Mouse (Mus musculus) mouse trophoblast stem cell (cell line): ENCODE data around the gene Cped1.

Experiments used
- in situ Hi-C, 2 experiments: fragments of 300-500 bp; cut with MseI, MboI; formaldehyde crosslinking; loops; 2 replicates in 1 of 2; 3 replicates in 1 of 2; pipeline ENCODE4 v1.15.1; 2025

The Cped1 gene

DNA sequence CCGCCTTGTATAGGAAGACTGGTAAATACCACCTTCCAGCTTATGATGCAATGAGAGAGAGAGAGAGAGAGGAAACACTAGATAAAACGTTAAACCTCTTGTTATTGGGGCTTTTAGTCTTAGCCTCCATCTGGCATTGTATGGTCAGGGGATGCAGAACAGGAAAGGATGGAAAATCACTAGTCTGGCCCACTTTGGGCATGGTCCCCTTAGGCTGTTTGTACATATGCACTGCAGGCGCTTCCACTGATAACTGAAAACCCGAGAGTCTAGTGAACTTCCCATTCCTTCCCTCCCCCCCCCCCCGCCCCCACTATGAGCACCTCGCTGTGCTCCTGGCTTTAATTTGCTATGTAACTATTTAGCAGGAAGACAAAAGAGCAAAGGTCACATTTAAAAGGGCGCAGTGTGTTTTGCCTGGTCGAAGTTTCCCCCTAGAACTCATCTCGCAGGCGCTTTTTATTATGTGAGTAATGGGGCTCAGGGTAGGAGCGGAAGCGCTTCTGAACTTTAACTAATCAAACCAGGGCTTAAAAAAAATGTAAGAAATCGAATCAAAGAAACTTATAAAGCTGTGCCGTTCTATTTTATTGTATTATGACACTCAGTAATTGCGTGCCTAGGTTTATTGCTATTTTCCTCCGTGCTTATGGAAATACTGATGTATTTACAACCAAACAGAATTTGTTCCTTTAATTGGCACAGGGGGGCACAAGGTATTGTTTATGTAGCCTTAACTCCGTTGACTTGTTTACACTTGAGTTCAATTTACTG, 40.1 kb downstream of the Cped1 start:
- in situ Hi-C loops = no loop called here

DNA sequence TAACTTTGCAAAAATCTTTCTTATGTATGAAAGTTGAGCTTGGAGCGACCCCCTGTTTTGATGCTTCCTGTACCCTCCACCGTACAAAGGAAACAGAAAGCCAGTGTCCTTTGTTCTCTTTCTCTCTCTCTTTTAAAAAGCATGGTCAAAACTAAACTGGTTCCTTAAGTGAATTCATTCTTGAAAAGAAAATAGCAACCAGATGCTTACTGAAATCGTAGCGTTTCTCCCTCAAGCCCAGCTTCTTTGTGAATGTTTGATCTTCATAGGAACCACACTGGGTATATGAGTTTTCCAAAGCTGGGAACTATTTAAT, 40.6 kb downstream of the Cped1 start:
- in situ Hi-C loops = no loop called here

- in situ Hi-C loops = no loop called here
Observed at GRCm38 (mm10) chr6:22026761-22027594, 41.3 kb downstream of the Cped1 start.

DNA sequence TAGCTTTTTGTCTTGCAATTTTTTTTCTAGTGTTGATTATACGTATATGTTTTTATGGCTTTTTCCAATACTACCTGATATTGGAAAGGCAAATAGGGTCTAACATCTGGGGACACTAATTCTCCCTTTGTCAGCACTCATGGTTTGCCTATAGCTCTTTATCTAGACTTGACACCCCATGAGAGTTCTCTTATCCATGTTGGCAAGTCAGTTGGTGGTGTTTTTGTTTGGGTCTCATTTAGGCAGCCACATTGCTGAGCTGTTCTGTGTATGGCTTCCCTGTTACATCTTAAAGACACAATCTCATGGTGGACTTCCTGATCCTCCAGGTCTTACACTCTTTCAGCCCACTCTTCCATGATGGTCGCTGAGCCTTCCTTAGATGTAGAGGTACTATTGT, 42.1 kb downstream of the Cped1 start:
- in situ Hi-C loops = no loop called here

DNA sequence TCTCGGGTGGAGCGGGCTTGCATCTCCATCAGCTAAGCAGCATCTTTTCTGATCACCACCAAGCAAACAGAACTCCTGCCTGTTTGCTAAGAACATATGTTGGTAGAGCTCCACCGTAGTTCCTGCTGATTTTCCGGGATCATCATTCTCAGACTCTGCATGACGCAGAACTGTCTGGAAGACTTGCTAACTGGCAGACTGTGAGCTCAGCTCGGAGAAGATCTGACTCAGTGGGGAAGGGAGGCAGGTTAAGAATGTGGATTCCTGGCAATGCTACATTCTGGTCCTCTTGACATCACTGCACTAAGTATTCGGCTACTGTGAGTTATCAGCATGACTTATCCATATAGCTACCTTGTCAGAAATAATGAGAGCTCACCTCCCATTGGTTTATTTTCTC, 44.7 kb downstream of the Cped1 start:
- in situ Hi-C loops = loop anchor here in 1 of 2 experiments (10.0 kb wide), 1 partner anchor 46 kb away; the partner anchor contains the start of gene Cped1

DNA sequence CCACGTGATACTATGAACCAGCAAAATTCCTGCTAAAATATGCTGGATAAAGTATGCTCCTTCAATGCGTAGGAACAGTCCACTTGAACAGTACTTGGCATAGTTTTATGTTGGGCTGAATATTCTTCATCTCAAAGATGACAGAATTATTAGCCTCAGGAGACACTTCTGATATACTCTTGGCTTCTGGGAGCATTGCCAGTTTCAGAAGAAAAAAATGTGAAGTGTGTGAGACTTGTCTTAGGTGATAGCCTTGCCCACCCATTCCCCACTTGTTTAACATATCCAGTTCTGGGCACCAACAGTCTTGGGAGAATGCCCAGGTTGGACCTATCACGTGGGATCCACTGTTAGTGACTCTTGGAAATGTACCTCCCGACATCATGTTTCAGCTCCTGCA, 47.5 kb downstream of the Cped1 start:
- in situ Hi-C loops = loop anchor here in 1 of 2 experiments (10.0 kb wide), 1 partner anchor 48 kb away; the partner anchor contains the start of gene Cped1

DNA sequence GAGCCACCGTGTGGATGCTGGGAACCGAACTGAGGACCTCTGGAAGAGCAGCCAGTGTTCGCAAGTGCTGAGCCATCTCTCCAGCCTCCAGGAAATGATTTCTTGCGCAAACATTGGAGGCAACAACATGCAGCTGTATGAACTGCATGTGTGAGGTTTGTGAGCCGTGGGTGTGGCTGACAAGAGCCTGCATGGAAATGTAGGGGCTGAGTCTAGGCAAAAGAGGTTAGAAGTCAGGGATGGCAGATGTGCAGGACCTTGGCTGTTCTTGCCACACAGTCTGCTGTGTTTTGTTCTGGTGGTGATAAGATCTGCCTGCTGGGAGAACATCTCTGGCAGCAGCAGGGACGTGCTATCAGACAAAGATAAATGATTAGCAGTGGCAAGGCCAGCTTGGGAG, 49.7 kb downstream of the Cped1 start:
- in situ Hi-C loops = loop anchor here in 1 of 2 experiments (10.0 kb wide), 1 partner anchor 51 kb away; the partner anchor contains the start of gene Cped1

DNA sequence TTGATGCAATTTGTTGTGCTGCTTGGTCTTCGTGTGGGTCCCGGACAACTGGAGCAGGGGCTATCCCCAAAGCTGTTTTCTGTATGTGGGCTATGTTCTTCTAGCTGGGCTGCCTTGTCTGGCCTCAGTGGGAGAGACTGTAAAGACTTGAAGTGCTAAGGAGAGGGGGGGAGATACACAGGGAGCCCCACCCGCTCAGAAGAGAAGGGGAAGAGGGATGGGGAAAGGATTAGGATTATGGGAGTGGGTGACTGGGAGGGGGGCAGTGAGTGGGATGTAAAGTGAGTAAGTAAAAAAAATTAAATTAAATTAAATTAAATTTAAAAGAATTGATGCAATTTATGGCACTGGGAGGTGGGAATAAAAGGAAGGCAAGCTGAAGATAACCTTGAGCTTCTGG, 50.2 kb downstream of the Cped1 start:
- in situ Hi-C loops = loop anchor here in 1 of 2 experiments (10.0 kb wide), 1 partner anchor 51 kb away; the partner anchor contains the start of gene Cped1

- in situ Hi-C loops = loop anchor here in 1 of 2 experiments (10.0 kb wide), 1 partner anchor 52 kb away; the partner anchor contains the start of gene Cped1
Observed at GRCm38 (mm10) chr6:22036396-22036795, 50.7 kb downstream of the Cped1 start.

GRCm38 (mm10) chr6:22036911-22037310, 51.2 kb downstream of the Cped1 start:
- in situ Hi-C loops = loop anchor here in 1 of 2 experiments (10.0 kb wide), 1 partner anchor 52 kb away; the partner anchor contains the start of gene Cped1

- in situ Hi-C loops = loop anchor here in 1 of 2 experiments (10.0 kb wide), 1 partner anchor 53 kb away; the partner anchor contains the start of gene Cped1
Observed at GRCm38 (mm10) chr6:22037441-22038050, 51.8 kb downstream of the Cped1 start.

GRCm38 (mm10) chr6:22039666-22040065, 54.0 kb downstream of the Cped1 start:
- in situ Hi-C loops = loop anchor here in 1 of 2 experiments (10.0 kb wide), 1 partner anchor 55 kb away; the partner anchor contains the start of gene Cped1

GRCm38 (mm10) chr6:22044880-22045605, 59.3 kb downstream of the Cped1 start:
- in situ Hi-C loops = no loop called here

DNA sequence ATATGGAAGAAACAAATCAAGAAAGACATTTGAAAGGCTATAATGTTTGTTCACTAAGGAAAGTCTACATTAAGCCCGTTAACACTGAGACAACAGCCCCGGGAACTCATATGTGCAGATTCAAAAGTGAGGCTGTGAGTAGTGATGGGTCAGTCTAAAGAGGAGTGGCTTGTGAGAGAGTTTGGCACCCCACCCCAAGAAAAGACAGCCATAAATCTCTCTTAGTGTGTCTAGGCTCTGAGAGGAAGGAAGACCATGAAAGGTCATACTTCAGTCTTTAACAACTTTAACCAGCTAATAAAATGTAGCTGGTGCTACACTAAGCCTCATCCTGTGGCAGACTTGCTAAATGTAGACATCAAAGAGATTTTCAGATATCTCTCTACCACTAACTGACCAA, 61.4 kb downstream of the Cped1 start:
- in situ Hi-C loops = no loop called here

GRCm38 (mm10) chr6:22049093-22049492, 63.4 kb downstream of the Cped1 start:
- in situ Hi-C loops = no loop called here

DNA sequence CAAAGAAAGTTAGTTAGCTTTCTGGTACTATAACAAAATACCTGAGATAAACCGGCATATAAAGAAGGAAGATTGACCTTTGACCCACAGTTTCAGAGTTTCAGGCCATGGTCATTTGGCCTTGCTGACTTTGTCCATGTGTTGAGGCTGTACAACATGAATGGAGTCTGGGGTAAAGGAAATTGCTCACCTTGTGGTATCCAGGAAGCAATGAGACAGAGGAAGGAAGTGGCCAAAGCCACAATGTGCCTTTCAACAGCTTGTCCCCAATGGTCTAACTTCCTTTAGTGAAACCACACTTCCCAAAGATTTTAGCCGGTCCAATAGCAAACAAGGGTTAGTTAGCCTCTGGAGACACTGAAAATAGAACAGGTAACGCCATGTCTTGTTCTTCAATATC, 65.8 kb downstream of the Cped1 start:
- in situ Hi-C loops = no loop called here

GRCm38 (mm10) chr6:22053014-22053413, 67.3 kb downstream of the Cped1 start:
- in situ Hi-C loops = no loop called here

GRCm38 (mm10) chr6:22064341-22064740, 78.6 kb downstream of the Cped1 start:
- in situ Hi-C loops = no loop called here

DNA sequence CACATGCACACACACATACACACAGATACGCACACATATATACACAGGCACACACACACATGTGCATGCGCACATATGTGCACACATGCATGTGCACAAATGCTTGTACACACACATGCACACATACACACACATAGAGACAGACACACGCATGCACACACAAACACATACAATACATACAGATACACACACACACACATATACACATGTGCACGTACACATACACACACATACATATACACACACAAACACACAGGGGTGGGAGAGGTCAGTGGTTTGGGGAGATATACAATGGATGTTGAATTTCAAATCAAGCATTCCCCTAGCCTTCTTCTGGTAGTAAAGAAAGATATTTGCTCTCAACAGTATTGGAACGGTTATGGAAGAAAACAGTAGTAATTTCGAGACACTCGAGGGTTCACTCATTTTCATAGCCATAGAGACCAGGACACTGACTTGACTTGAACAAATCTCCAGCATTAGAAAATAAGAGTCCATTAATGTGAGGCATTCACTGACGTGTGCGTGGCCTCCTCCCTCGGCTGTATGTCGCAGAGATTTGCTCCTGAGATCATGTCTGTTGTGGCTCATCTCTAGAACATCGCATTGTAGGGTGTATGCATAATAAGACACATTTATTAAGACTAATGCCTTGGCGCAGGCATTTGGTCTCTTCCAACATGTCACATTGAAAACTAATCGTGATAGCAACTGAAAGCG, 85.0 kb downstream of the Cped1 start:
- in situ Hi-C loops = loop anchor here (5.0 to 10.0 kb wide), 3 partner anchors 86 to 286 kb away; partner anchors contain the start of gene Cped1 (in 2 of the 2)

GRCm38 (mm10) chr6:22071323-22071840, 85.7 kb downstream of the Cped1 start:
- in situ Hi-C loops = loop anchor here (5.0 to 10.0 kb wide), 3 partner anchors 87 to 287 kb away; partner anchors contain the start of gene Cped1 (in 2 of the 2)
